Mouse (Mus musculus): ENCODE measurements at regions not wholly inside any gene's neighbourhood (a gene's known extent, or its start where the extent isn't known, plus 50 kb on each side); places are given as distances from the start of the nearest gene placed in this dataset.

- Histone ChIP-seq H3K9ac (replicated peaks; ENCODE audit: low read depth, low read length) (no peak overlapping the region), H3K36me3 (replicated peaks; ENCODE audit: control insufficient read depth, insufficient read depth, low read length) (no peaks in the 10 kb centered on the region), H3K9me3 (replicated peaks; ENCODE audit: control insufficient read depth, low read length) (no peaks in the 10 kb centered on the region), H3K4me2 (ENCODE audit: low read depth, low read length) (no peak overlapping the region), H3K27ac (ENCODE audit: low read depth) (no peak overlapping the region), H3K4me1 (ENCODE audit: control insufficient read depth, insufficient read depth) (no peaks in the 10 kb centered on the region), H3K4me3 (ENCODE audit: low read depth, low read length) (no peak overlapping the region), H3K27me3 (ENCODE audit: control insufficient read depth, insufficient read depth, low read length) (no peaks in the 10 kb centered on the region)
- ATAC-seq (ENCODE audit: insufficient read depth, low read depth) (no peak), DNase-seq (ENCODE audit: low spot score) (no peak)
- WGBS: 76% methylated on average over 1 of the region's 1 CpGs
- TF ChIP-seq CTCF (IDR thresholded peaks at IDR 0.05; ENCODE audit: low read depth): no peak
- TF ChIP-seq EP300 (IDR thresholded peaks at IDR 0.05; ENCODE audit: low read depth): no peak
Measured at GRCm38 (mm10) chr10:98125713-98126112, 399.2 kb upstream of the C030005K15Rik start.

- no peaks in the 10 kb centered on the region for H3K4me1 ChIP-seq (ENCODE audit: control insufficient read depth, insufficient read depth)
- H3K27me3 ChIP-seq (ENCODE audit: control insufficient read depth, insufficient read depth, low read length): no peaks in the 10 kb centered on the region
- no peak overlapping the region for H3K9ac ChIP-seq (replicated peaks; ENCODE audit: low read depth, low read length)
- 66% methylated on average over 1 of the region's 1 CpGs for WGBS
- ATAC-seq (ENCODE audit: insufficient read depth, low read depth) (no peak), DNase-seq (ENCODE audit: low spot score) (no peak)
- H3K4me2 ChIP-seq (ENCODE audit: low read depth, low read length): no peak overlapping the region
- H3K4me3 ChIP-seq (ENCODE audit: low read depth, low read length): no peak overlapping the region
- H3K36me3 ChIP-seq (replicated peaks; ENCODE audit: control insufficient read depth, insufficient read depth, low read length): no peaks in the 10 kb centered on the region
- no peak overlapping the region for H3K27ac ChIP-seq (ENCODE audit: low read depth)
- H3K9me3 ChIP-seq (replicated peaks; ENCODE audit: control insufficient read depth, low read length): no peaks in the 10 kb centered on the region
- no peak for TF ChIP-seq CTCF (IDR thresholded peaks at IDR 0.05; ENCODE audit: low read depth)
- no peak for TF ChIP-seq EP300 (IDR thresholded peaks at IDR 0.05; ENCODE audit: low read depth)
Measured at GRCm38 (mm10) chr10:98135026-98135425, 408.5 kb upstream of the C030005K15Rik start.

DNA sequence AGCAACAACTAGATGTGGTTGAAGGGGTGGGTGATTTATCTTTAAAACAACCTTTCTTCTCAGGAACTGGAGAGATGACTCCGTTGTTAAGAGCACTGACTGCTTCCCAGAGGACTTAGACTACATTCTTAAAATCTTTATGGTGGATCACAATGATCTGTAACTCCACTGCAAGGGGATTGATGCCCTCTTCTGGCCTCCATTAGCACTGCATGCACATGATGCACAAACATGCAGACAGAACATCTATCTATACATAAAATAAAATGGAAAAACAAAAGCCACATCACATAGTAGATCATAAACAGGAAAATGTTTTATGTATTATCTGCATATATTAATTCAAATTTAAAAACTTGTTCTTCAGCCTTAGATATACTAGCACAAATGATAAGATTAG lies 419.2 kb upstream of the C030005K15Rik start:
- no peak for ATAC-seq (ENCODE audit: insufficient read depth, low read depth)
- 62% methylated on average over 1 of the region's 1 CpGs for WGBS
- DNase-seq (ENCODE audit: low spot score): no peak
- no peak overlapping the region for H3K4me3 ChIP-seq (ENCODE audit: low read depth, low read length)
- TF ChIP-seq CTCF (IDR thresholded peaks at IDR 0.05; ENCODE audit: low read depth) (no peak), EP300 (IDR thresholded peaks at IDR 0.05; ENCODE audit: low read depth) (no peak)
- no peak overlapping the region for H3K9ac ChIP-seq (replicated peaks; ENCODE audit: low read depth, low read length)
- H3K27me3 ChIP-seq (ENCODE audit: control insufficient read depth, insufficient read depth, low read length): no peaks in the 10 kb centered on the region
- H3K4me1 ChIP-seq (ENCODE audit: control insufficient read depth, insufficient read depth): no peaks in the 10 kb centered on the region
- no peak overlapping the region for H3K4me2 ChIP-seq (ENCODE audit: low read depth, low read length)
- no peaks in the 10 kb centered on the region for H3K9me3 ChIP-seq (replicated peaks; ENCODE audit: control insufficient read depth, low read length)
- H3K27ac ChIP-seq (ENCODE audit: low read depth): no peak overlapping the region
- H3K36me3 ChIP-seq (replicated peaks; ENCODE audit: control insufficient read depth, insufficient read depth, low read length): no peaks in the 10 kb centered on the region

- H3K36me3 ChIP-seq (replicated peaks; ENCODE audit: control insufficient read depth, insufficient read depth, low read length): no peaks in the 10 kb centered on the region
- H3K27me3 ChIP-seq (ENCODE audit: control insufficient read depth, insufficient read depth, low read length): no peaks in the 10 kb centered on the region
- no peak for ATAC-seq (ENCODE audit: insufficient read depth, low read depth)
- no peaks in the 10 kb centered on the region for H3K9me3 ChIP-seq (replicated peaks; ENCODE audit: control insufficient read depth, low read length)
- no peak for DNase-seq (ENCODE audit: low spot score)
- H3K4me3 ChIP-seq (ENCODE audit: low read depth, low read length): no peak overlapping the region
- no peak for TF ChIP-seq EP300 (IDR thresholded peaks at IDR 0.05; ENCODE audit: low read depth)
- TF ChIP-seq CTCF (IDR thresholded peaks at IDR 0.05; ENCODE audit: low read depth): no peak
- no peak overlapping the region for H3K27ac ChIP-seq (ENCODE audit: low read depth)
- no peaks in the 10 kb centered on the region for H3K4me1 ChIP-seq (ENCODE audit: control insufficient read depth, insufficient read depth)
- no peak overlapping the region for H3K9ac ChIP-seq (replicated peaks; ENCODE audit: low read depth, low read length)
- H3K4me2 ChIP-seq (ENCODE audit: low read depth, low read length): no peak overlapping the region
- 66% methylated on average over 9 of the region's 9 CpGs for WGBS
Measured at GRCm38 (mm10) chr10:98146998-98147863, 420.7 kb upstream of the C030005K15Rik start.

- no peak for DNase-seq (ENCODE audit: low spot score)
- no peak overlapping the region for H3K27ac ChIP-seq (ENCODE audit: low read depth)
- TF ChIP-seq CTCF (IDR thresholded peaks at IDR 0.05; ENCODE audit: low read depth) (no peak), EP300 (IDR thresholded peaks at IDR 0.05; ENCODE audit: low read depth) (no peak)
- 50% methylated on average over 2 of the region's 2 CpGs for WGBS
- H3K9ac ChIP-seq (replicated peaks; ENCODE audit: low read depth, low read length): no peak overlapping the region
- H3K36me3 ChIP-seq (replicated peaks; ENCODE audit: control insufficient read depth, insufficient read depth, low read length): no peaks in the 10 kb centered on the region
- H3K9me3 ChIP-seq (replicated peaks; ENCODE audit: control insufficient read depth, low read length): no peaks in the 10 kb centered on the region
- no peak overlapping the region for H3K4me3 ChIP-seq (ENCODE audit: low read depth, low read length)
- no peak for ATAC-seq (ENCODE audit: insufficient read depth, low read depth)
- H3K27me3 ChIP-seq (ENCODE audit: control insufficient read depth, insufficient read depth, low read length): no peaks in the 10 kb centered on the region
- no peaks in the 10 kb centered on the region for H3K4me1 ChIP-seq (ENCODE audit: control insufficient read depth, insufficient read depth)
- no peak overlapping the region for H3K4me2 ChIP-seq (ENCODE audit: low read depth, low read length)
Measured at GRCm38 (mm10) chr10:98155982-98156381, 429.4 kb upstream of the C030005K15Rik start.

GRCm38 (mm10) chr10:98185666-98186065 lies 459.1 kb upstream of the C030005K15Rik start:
- no peaks in the 10 kb centered on the region for H3K27me3 ChIP-seq (ENCODE audit: control insufficient read depth, insufficient read depth, low read length)
- H3K9ac ChIP-seq (replicated peaks; ENCODE audit: low read depth, low read length): no peak overlapping the region
- DNase-seq (ENCODE audit: low spot score) (no peak), ATAC-seq (ENCODE audit: insufficient read depth, low read depth) (no peak)
- no peak overlapping the region for H3K4me2 ChIP-seq (ENCODE audit: low read depth, low read length)
- H3K4me1 ChIP-seq (ENCODE audit: control insufficient read depth, insufficient read depth): no peaks in the 10 kb centered on the region
- H3K36me3 ChIP-seq (replicated peaks; ENCODE audit: control insufficient read depth, insufficient read depth, low read length): no peaks in the 10 kb centered on the region
- WGBS: 82% methylated on average over 3 of the region's 3 CpGs
- TF ChIP-seq EP300 (IDR thresholded peaks at IDR 0.05; ENCODE audit: low read depth) (no peak), CTCF (IDR thresholded peaks at IDR 0.05; ENCODE audit: low read depth) (no peak)
- no peaks in the 10 kb centered on the region for H3K9me3 ChIP-seq (replicated peaks; ENCODE audit: control insufficient read depth, low read length)
- H3K27ac ChIP-seq (ENCODE audit: low read depth): no peak overlapping the region
- no peak overlapping the region for H3K4me3 ChIP-seq (ENCODE audit: low read depth, low read length)

All from heart, postnatal 0 days (tissue).